Mouse (Mus musculus): ENCODE results near the gene Dctn3.

GRCm38 (mm10) chr4:41676248-41677005 is 46.5 kb downstream of the Dctn3 start:
- TF ChIP-seq CTCF (IDR thresholded peaks at IDR 0.05; ENCODE audit: control insufficient read depth, insufficient read depth, insufficient replicate concordance, low read depth, low read length) (no peak), POLR2A (IDR thresholded peaks at IDR 0.05; ENCODE audit: control insufficient read depth, low read depth, low read length) (no peak)

All from testis, adult 2 months (tissue).